Mouse (Mus musculus) CH12.LX (cell line): ENCODE measurements at regions not wholly inside any gene's neighbourhood (a gene's known extent, or its start where the extent isn't known, plus 50 kb on each side); places are given as distances from the start of the nearest gene placed in this dataset.
A peak's percentile ranks its signal among the peaks of the same experiment; 100 is the strongest.

ENCODE experiments used
- DNase-seq: peaks from one replicate; pipeline ENCODE4 v3.0.0-alpha.2; 2013; ENCODE audit errors: extremely low read depth
- H3K27ac ChIP-seq: 2 replicates; pipeline ENCODE4 v1.5.1; 2012; ENCODE audit warnings: low read depth, mild to moderate bottlenecking, control low read depth, moderate library complexity; ENCODE audit not compliant: insufficient read depth
- H3K27me3 ChIP-seq: replicated peaks from 2 replicates; pipeline ENCODE3; 2012; ENCODE audit warnings: inconsistent platforms
- H3K36me3 ChIP-seq, 2 experiments: replicated peaks in 1 of 2; 2 replicates each; pipeline versions ENCODE3 to v1.6.1; 2012; ENCODE audit warnings: inconsistent platforms in 1 of 2, low read length in 1 of 2, mild to moderate bottlenecking in 1 of 2, mixed read lengths in 1 of 2, moderate library complexity in 1 of 2; ENCODE audit not compliant: control insufficient read depth in 1 of 2, insufficient read depth in 1 of 2
- H3K4me1 ChIP-seq, 2 experiments: 2 replicates each; pipeline ENCODE4 v1.6.1; 2012; ENCODE audit warnings: inconsistent platforms in 1 of 2, moderate library complexity in 1 of 2; ENCODE audit not compliant: insufficient read depth in 2 of 2, control insufficient read depth in 1 of 2
- H3K4me2 ChIP-seq: 2 replicates; pipeline ENCODE4 v1.6.1; 2012; ENCODE audit warnings: low read depth, mild to moderate bottlenecking, control low read depth; ENCODE audit not compliant: poor library complexity, insufficient read depth, severe bottlenecking
- H3K4me3 ChIP-seq, 3 experiments: fragments of 150-350 bp in 1 of 3; sonication (generic) in 1 of 3; replicated peaks in 1 of 3; 2 replicates each; pipeline versions ENCODE3 to v1.5.1; 2011 to 2012; ENCODE audit warnings: low read depth in 2 of 3, low read length in 2 of 3, mild to moderate bottlenecking in 2 of 3, moderate library complexity in 2 of 3, control low read depth in 1 of 3, improper control_type of control experiment in 1 of 3, inconsistent platforms in 1 of 3, mixed read lengths in 1 of 3; ENCODE audit not compliant: poor library complexity in 1 of 3
- H3K79me2 ChIP-seq: replicated peaks from 2 replicates; pipeline ENCODE4 v1.6.1; 2012; ENCODE audit warnings: mild to moderate bottlenecking, moderate library complexity; ENCODE audit not compliant: control insufficient read depth, poor library complexity, insufficient read depth, severe bottlenecking; ENCODE audit errors: extremely low read depth
- H3K9ac ChIP-seq: 2 replicates; pipeline ENCODE4 v1.6.1; 2012; ENCODE audit warnings: low read depth, mild to moderate bottlenecking, control low read depth, moderate library complexity; ENCODE audit not compliant: insufficient read depth
- H3K9me3 ChIP-seq: replicated peaks from 2 replicates; pipeline ENCODE3; 2012; ENCODE audit warnings: low read length, inconsistent platforms, mixed read lengths
- BHLHE40 ChIP-seq: IDR thresholded peaks from 2 replicates; pipeline ENCODE4 v1.6.1; 2011; ENCODE audit warnings: mild to moderate bottlenecking, low read depth, low read length, improper control_type of control experiment
- CTCF ChIP-seq, 2 experiments: IDR thresholded peaks in 1 of 2; conservative IDR thresholded peaks in 1 of 2; 2 replicates each; pipeline ENCODE4 v1.5.1; 2011 to 2012; ENCODE audit warnings: low read depth in 2 of 2, low read length in 2 of 2, improper control_type of control experiment in 1 of 2, inconsistent platforms in 1 of 2, mild to moderate bottlenecking in 1 of 2, moderate library complexity in 1 of 2
- JUN ChIP-seq: IDR thresholded peaks from 2 replicates; pipeline ENCODE4 v1.6.1; 2011; ENCODE audit warnings: low read depth, mild to moderate bottlenecking, low read length, improper control_type of control experiment, moderate library complexity; ENCODE audit not compliant: insufficient read depth
- JUND ChIP-seq: conservative IDR thresholded peaks from 2 replicates; pipeline ENCODE4 v1.6.1; 2011; ENCODE audit warnings: low read depth, low read length, improper control_type of control experiment
- MAFK ChIP-seq: IDR thresholded peaks from 2 replicates; pipeline ENCODE4 v1.6.1; 2011; ENCODE audit warnings: low read length, improper control_type of control experiment; ENCODE audit not compliant: insufficient replicate concordance
- MAX ChIP-seq: IDR thresholded peaks from 2 replicates; pipeline ENCODE4 v1.6.1; 2011; ENCODE audit warnings: low read length, improper control_type of control experiment
- MEF2A ChIP-seq: IDR thresholded peaks from 2 replicates; pipeline ENCODE4 v1.6.1; 2014; ENCODE audit warnings: low read depth, mild to moderate bottlenecking, inconsistent platforms, low read length, improper control_type of control experiment, borderline replicate concordance
- MXI1 ChIP-seq: IDR thresholded peaks from 2 replicates; pipeline ENCODE4 v1.6.1; 2011; ENCODE audit warnings: mild to moderate bottlenecking, low read depth, low read length, improper control_type of control experiment
- NRF1 ChIP-seq: IDR thresholded peaks from 2 replicates; pipeline ENCODE4 v1.6.1; 2014; ENCODE audit warnings: low read depth, mild to moderate bottlenecking, inconsistent platforms, low read length, improper control_type of control experiment, moderate library complexity
- POLR2AphosphoS2 ChIP-seq: IDR thresholded peaks from 2 replicates; pipeline ENCODE4 v1.6.1; 2011; ENCODE audit warnings: low read depth, low read length, improper control_type of control experiment
- TBP ChIP-seq: conservative IDR thresholded peaks from 2 replicates; pipeline ENCODE4 v1.6.1; 2011; ENCODE audit warnings: low read depth, low read length, improper control_type of control experiment
- TCF12 ChIP-seq: IDR thresholded peaks from 2 replicates; pipeline ENCODE4 v1.6.1; 2014; ENCODE audit warnings: low read depth, mild to moderate bottlenecking, inconsistent platforms, low read length, improper control_type of control experiment
- UBTF ChIP-seq: IDR thresholded peaks from 2 replicates; pipeline ENCODE4 v1.6.1; 2012; ENCODE audit warnings: low read depth, mild to moderate bottlenecking, inconsistent platforms, low read length, improper control_type of control experiment, moderate library complexity
- USF1 ChIP-seq: IDR thresholded peaks from 2 replicates; pipeline ENCODE4 v1.6.1; 2014; ENCODE audit warnings: low read depth, mild to moderate bottlenecking, inconsistent platforms, low read length, improper control_type of control experiment
- USF2 ChIP-seq: conservative IDR thresholded peaks from 2 replicates; pipeline ENCODE4 v1.6.1; 2011; ENCODE audit warnings: low read depth, low read length, improper control_type of control experiment
- ZMIZ1 ChIP-seq: IDR thresholded peaks from 2 replicates; pipeline ENCODE4 v1.6.1; 2012; ENCODE audit warnings: low read depth, mild to moderate bottlenecking, inconsistent platforms, low read length, improper control_type of control experiment
- ZNF384 ChIP-seq: IDR thresholded peaks from 2 replicates; pipeline ENCODE4 v1.6.1; 2012; ENCODE audit warnings: low read depth, low read length, improper control_type of control experiment, inconsistent platforms
- dilution Hi-C: fragments of 300-500 bp; cut with MboI; formaldehyde crosslinking; loops from 2 replicates; pipeline ENCODE4 v1.14.3; 2020; ENCODE audit warnings: low sequenced_read_pairs; ENCODE audit not compliant: extremely low pct_unique_long_range_greater_than_20kb, extremely low pct_ligation_motif_present
- in situ Hi-C: fragments of 300-500 bp; cut with MboI; formaldehyde crosslinking; loops from 3 replicates; pipeline ENCODE4 v1.14.3; 2019; ENCODE audit warnings: low sequenced_read_pairs, low pct_ligation_motif_present, low pct_unique_long_range_greater_than_20kb, mixed read lengths

GRCm38 (mm10) chr14:25295688-25296350, 163.2 kb upstream of the Zmiz1 start:
- dilution Hi-C loops, result no loop called here
- Histone ChIP-seq H3K4me2 (no peak overlapping the region), H3K79me2 (no peaks in the 10 kb centered on the region), H3K27me3 (peaks cover 1% of the 10 kb centered on the region), H3K4me1 (no peaks in the 10 kb centered on the region; a peak in 1 of 4 replicates), H3K9ac (no peak overlapping the region), H3K27ac (no peak overlapping the region), H3K36me3 (no peaks in the 10 kb centered on the region), H3K9me3 (no peaks in the 10 kb centered on the region), H3K4me3 (no peak overlapping the region)
- no peak for TF ChIP-seq POLR2AphosphoS2
- TF ChIP-seq MAFK, result 0 out of 2 replicates have a peak, but pooled peaks have one; percentile 25
- no peak for TF ChIP-seq MAX
- in situ Hi-C loops, result no loop called here
- no peak for DNase-seq

- no peak for DNase-seq
- Histone ChIP-seq H3K4me1 (peaks cover 2 to 3% of the 10 kb centered on the region in 2 experiments; a peak in 3 of 4 replicates), H3K27me3 (no peaks in the 10 kb centered on the region), H3K27ac (no peak overlapping the region), H3K79me2 (no peaks in the 10 kb centered on the region), H3K4me3 (no peak overlapping the region), H3K36me3 (no peaks in the 10 kb centered on the region), H3K9me3 (no peaks in the 10 kb centered on the region), H3K9ac (no peak overlapping the region), H3K4me2 (no peak overlapping the region)
- in situ Hi-C loops (no loop called here), dilution Hi-C loops (no loop called here)
- TF ChIP-seq UBTF, result no peak
- TF ChIP-seq USF1, result no peak
- no peak for TF ChIP-seq MXI1
- no peak for TF ChIP-seq CTCF (conservative IDR thresholded peaks at IDR 0.05 in 1 of 2, IDR thresholded peaks at IDR 0.05 in 1 of 2; ENCODE audit: low read depth in 2 of 2, low read length in 2 of 2)
- TF ChIP-seq JUND, result no peak
- no peak for TF ChIP-seq ZMIZ1
- TF ChIP-seq TBP, result no peak
- TF ChIP-seq USF2, result no peak
- TF ChIP-seq BHLHE40, result no peak
- TF ChIP-seq NRF1, result no peak
- TF ChIP-seq TCF12, result no peak
- TF ChIP-seq ZNF384, result no peak
- TF ChIP-seq JUN, result no peak
- TF ChIP-seq MEF2A, result no peak
- TF ChIP-seq, all 38 proteins: peak for 0
Measured at GRCm38 (mm10) chr14:25299673-25300190, 159.3 kb upstream of the Zmiz1 start.
